Mouse (Mus musculus) left cerebral cortex, postnatal 14 days (tissue): ENCODE measurements at regions not wholly inside any gene's neighbourhood (a gene's known extent, or its start where the extent isn't known, plus 50 kb on each side); places are given as distances from the start of the nearest gene placed in this dataset.

Experiments used
- DNase-seq, 2 experiments: peaks; one replicate each; pipeline ENCODE4 v3.0.0; 2021 to 2022; ENCODE audit warnings: low spot score in 2 of 2, mixed read lengths in 1 of 2
- intact Hi-C: fragments of 180-260 bp; cut with DNase I; formaldehyde crosslinking; loops from one replicate; pipeline ENCODE4 v1.15.1; 2025

- DNase-seq, result no peak
- intact Hi-C loops, result no loop called here
These were observed 92.0 kb upstream of the Hpgd start for GRCm38 (mm10) chr8:56202342-56202741.

- no peak for DNase-seq
- intact Hi-C loops, result no loop called here
These were observed 82.3 kb upstream of the Hpgd start for GRCm38 (mm10) chr8:56211922-56212635.

GRCm38 (mm10) chr8:56218837-56219236, 75.5 kb upstream of the Hpgd start:
- DNase-seq, result no peak
- intact Hi-C loops, result no loop called here

- DNase-seq, result no peak
- intact Hi-C loops, result no loop called here
These were observed 75.0 kb upstream of the Hpgd start for GRCm38 (mm10) chr8:56219391-56219790.

- intact Hi-C loops, result no loop called here
- DNase-seq, result no peak
These were observed 71.4 kb upstream of the Hpgd start for GRCm38 (mm10) chr8:56223010-56223409.

GRCm38 (mm10) chr8:56230645-56231330, 63.6 kb upstream of the Hpgd start:
- intact Hi-C loops, result no loop called here
- no peak for DNase-seq

GRCm38 (mm10) chr8:56231930-56232329, 62.5 kb upstream of the Hpgd start:
- intact Hi-C loops, result no loop called here
- DNase-seq, result no peak

GRCm38 (mm10) chr8:56232552-56232951, 61.8 kb upstream of the Hpgd start:
- intact Hi-C loops, result no loop called here
- DNase-seq, result peak in 1 of 2 experiments; percentile 8

GRCm38 (mm10) chr8:56233816-56234215, 60.6 kb upstream of the Hpgd start:
- no peak for DNase-seq
- intact Hi-C loops, result no loop called here

- no peak for DNase-seq
- intact Hi-C loops, result no loop called here
These were observed 60.1 kb upstream of the Hpgd start for GRCm38 (mm10) chr8:56234238-56234637.

- intact Hi-C loops, result no loop called here
- DNase-seq, result no peak
These were observed 51.1 kb upstream of the Hpgd start for GRCm38 (mm10) chr8:56243330-56243729.
